Mouse (Mus musculus): ENCODE data around the gene Nefh.

DNA sequence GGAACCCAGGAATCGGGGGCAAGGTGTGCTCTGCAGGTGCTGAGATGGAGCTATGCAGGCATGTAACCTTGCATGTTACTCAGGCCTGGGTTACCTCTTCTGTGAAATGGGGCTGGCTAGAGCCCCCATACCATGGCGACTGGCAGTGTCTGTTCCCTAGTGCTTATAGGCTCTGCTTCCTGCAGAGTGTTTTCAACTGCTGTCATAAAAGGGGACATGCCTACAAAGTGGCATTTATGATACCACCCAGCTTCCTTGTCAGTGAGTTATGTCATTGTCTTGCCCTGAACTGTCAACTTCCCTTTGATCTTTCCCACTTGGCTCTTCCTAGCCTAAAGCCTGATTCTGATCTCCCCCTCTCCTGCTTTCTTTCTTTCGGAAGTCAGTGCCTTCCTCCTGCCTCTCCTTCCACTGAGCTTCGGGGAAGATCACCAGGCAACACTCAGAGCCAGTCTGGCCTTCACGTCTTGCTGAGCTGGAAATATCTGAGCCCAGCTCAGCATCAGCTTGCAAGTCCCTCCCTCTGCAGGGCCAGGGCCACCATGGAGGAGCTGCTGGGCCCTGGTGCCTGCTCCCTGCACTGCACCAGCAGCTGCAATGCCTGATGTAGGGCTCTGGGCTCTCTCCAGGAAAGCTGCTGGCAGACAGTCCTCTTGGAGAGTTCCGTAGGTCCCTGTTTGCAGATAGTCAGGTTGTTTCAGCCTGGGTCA is 15.4 kb upstream of the Nefh start:
- TF ChIP-seq CTCF (IDR thresholded peaks at IDR 0.05; ENCODE audit: low read depth) (no peak), EP300 (optimal IDR thresholded peaks at IDR 0.05) (no peak)
